Mouse (Mus musculus) embryonic facial prominence, embryonic 11.5 days (tissue): ENCODE measurements at regions not wholly inside any gene's neighbourhood (a gene's known extent, or its start where the extent isn't known, plus 50 kb on each side); places are given as distances from the start of the nearest gene placed in this dataset.

Source experiments
- ATAC-seq: fragments of 200-750 bp; cut with Nextera tagmentation; replicated peaks from 2 replicates; pipeline ENCODE4 v1.8.0; 2017; ENCODE audit warnings: low read depth; ENCODE audit not compliant: insufficient number of reproducible peaks, low FRiP score, low TSS enrichment
- DNase-seq: peaks from one replicate; pipeline ENCODE4 v3.0.0-alpha.2; 2015; ENCODE audit warnings: low spot score
- H3K27ac ChIP-seq: fragments of 300-500 bp; sonication (generic); replicated peaks from 2 replicates; pipeline ENCODE4 v1.5.1; 2014; ENCODE audit warnings: mild to moderate bottlenecking, low read depth, low read length, control low read depth
- H3K27me3 ChIP-seq: fragments of 300-500 bp; sonication (generic); 2 replicates; pipeline ENCODE4 v1.6.1; 2014; ENCODE audit warnings: mild to moderate bottlenecking, low read length, moderate library complexity, mixed read lengths; ENCODE audit not compliant: control insufficient read depth, insufficient read depth
- H3K36me3 ChIP-seq: fragments of 300-500 bp; sonication (generic); replicated peaks from 2 replicates; pipeline ENCODE4 v1.6.1; 2014; ENCODE audit warnings: low read depth, mild to moderate bottlenecking, low read length, moderate library complexity, mixed read lengths; ENCODE audit not compliant: control insufficient read depth, insufficient read depth
- H3K4me1 ChIP-seq: fragments of 300-500 bp; sonication (generic); 2 replicates; pipeline ENCODE4 v1.6.1; 2014; ENCODE audit warnings: low read length, mixed read lengths; ENCODE audit not compliant: control insufficient read depth, insufficient read depth
- H3K4me2 ChIP-seq: fragments of 300-500 bp; sonication (generic); 2 replicates; pipeline ENCODE4 v1.6.1; 2014; ENCODE audit warnings: low read depth, mild to moderate bottlenecking, control low read depth, low read length, moderate library complexity
- H3K4me3 ChIP-seq: fragments of 300-500 bp; sonication (generic); 2 replicates; pipeline ENCODE4 v1.5.1; 2014; ENCODE audit warnings: low read depth, low read length, control low read depth
- H3K9ac ChIP-seq: fragments of 300-500 bp; sonication (generic); replicated peaks from 2 replicates; pipeline ENCODE4 v1.6.1; 2014; ENCODE audit warnings: mild to moderate bottlenecking, control low read depth, low read length
- H3K9me3 ChIP-seq: fragments of 300-500 bp; sonication (generic); replicated peaks from 2 replicates; pipeline ENCODE4 v1.6.1; 2016; ENCODE audit warnings: mild to moderate bottlenecking, low read length, inconsistent platforms, mixed read lengths; ENCODE audit not compliant: control insufficient read depth
- WGBS: fragments of 180-500 bp; shearing (Covaris S2); extraction: QIAGEN DNeasy Blood & Tissue Kit; methylation state at CpG from one replicate; pipeline ENCODE4 v1.1.7; 2014; 5-methylcytosine and 5-hydroxymethylcytosine counted together

DNA sequence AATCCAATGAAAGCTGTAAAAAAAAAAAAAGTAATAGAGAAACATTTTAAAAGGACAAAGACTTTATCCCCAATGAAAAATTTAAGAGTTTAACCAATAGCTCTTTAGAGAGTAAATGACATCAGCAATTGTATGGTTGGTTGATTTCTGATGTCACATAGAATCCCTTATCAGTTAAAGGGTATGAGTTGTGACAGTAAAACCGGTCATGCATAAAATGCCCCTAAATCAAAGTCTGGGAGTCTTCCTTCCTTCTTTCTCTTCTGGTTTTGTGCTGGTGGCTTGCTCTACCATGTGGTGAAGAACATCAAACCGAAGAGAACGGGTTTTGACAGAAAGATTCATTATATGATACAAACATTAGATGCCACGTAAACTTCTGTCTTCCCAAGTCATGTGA is 159.3 kb upstream of the Dnajc24 start:
- DNase-seq (no peak), ATAC-seq (no peak)
- Histone ChIP-seq H3K27ac (no peak overlapping the region), H3K4me1 (no peaks in the 10 kb centered on the region), H3K4me3 (no peak overlapping the region), H3K9ac (no peak overlapping the region), H3K4me2 (no peak overlapping the region), H3K36me3 (no peaks in the 10 kb centered on the region), H3K9me3 (no peaks in the 10 kb centered on the region), H3K27me3 (no peaks in the 10 kb centered on the region)
- WGBS = 72% methylated on average over 4 of the region's 4 CpGs

DNA sequence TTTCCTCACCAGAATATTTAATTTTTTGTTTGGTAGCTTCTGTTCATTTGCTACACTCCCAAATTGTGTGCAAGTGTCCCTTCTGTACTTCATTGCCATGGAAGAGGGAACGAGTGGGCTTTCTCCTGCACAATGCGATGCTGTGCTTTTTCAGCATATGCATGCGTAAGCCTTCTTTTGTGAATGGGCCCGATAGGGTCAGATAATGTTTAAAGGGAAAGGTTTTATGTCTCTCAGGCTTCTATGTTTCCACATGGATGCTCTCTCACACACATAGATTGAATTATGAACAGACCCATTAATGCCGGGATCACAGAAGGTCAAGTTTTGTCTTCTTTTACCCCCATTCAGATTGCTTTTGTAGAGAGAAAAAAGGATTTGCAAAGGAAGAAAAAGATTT is 158.5 kb upstream of the Dnajc24 start:
- 80% methylated on average over 5 of the region's 5 CpGs for WGBS
- Histone ChIP-seq H3K27ac (no peak overlapping the region), H3K4me1 (no peaks in the 10 kb centered on the region), H3K4me3 (no peak overlapping the region), H3K27me3 (no peaks in the 10 kb centered on the region), H3K4me2 (no peak overlapping the region), H3K9me3 (no peaks in the 10 kb centered on the region), H3K36me3 (no peaks in the 10 kb centered on the region), H3K9ac (no peak overlapping the region)
- no peak for DNase-seq
- no peak for ATAC-seq

DNA sequence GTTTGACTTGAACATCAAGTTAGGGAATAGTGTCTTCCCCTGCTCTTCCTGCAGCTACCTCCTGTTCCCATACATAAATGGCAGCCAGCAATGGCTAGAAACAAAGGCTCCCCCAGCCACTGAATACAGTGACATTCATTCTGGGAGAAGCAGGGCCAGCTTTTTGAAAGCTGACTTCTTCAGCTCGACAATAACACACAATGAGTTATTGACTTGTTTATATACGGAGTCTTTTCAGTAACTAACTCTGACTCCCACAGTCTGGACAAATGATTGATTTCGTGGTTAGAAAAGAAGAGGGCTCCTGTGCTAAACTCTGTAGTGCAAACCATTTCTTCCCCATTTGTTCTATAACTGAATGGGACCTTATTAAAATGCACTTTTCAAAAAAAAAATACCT is 146.4 kb upstream of the Dnajc24 start:
- no peaks in the 10 kb centered on the region for H3K27me3 ChIP-seq
- H3K9ac ChIP-seq = no peak overlapping the region
- no peak for DNase-seq
- ATAC-seq = no peak
- H3K4me3 ChIP-seq = no peak overlapping the region
- H3K9me3 ChIP-seq = no peaks in the 10 kb centered on the region
- no peaks in the 10 kb centered on the region for H3K4me1 ChIP-seq
- WGBS = 55% methylated on average over 3 of the region's 3 CpGs
- H3K4me2 ChIP-seq = no peak overlapping the region
- H3K36me3 ChIP-seq = no peaks in the 10 kb centered on the region
- no peak overlapping the region for H3K27ac ChIP-seq

DNA sequence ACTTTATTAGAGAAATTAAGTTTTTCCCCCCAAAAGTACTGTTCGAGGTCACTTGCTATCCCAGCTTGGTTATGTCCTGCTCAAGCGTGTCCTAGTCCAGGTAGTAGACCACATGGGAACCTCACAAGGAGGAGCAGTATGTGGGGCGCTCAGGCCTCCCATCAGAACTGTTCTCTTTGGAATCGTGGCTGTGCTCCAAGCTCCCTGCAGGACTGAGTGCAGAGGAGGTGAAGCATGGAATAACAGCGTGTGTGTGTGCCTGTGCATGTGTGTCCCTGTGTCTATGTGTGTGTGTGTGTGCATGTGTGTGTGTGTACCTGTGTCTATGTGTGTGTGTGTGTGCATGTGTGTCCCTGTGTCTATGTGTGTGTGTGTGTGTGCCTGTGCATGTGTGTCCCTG is 137.6 kb upstream of the Dnajc24 start:
- ATAC-seq = no peak
- 92% methylated on average over 5 of the region's 5 CpGs for WGBS
- no peak overlapping the region for H3K4me3 ChIP-seq
- H3K36me3 ChIP-seq = no peaks in the 10 kb centered on the region
- no peak overlapping the region for H3K9ac ChIP-seq
- H3K27ac ChIP-seq = no peak overlapping the region
- no peaks in the 10 kb centered on the region for H3K4me1 ChIP-seq
- no peaks in the 10 kb centered on the region for H3K9me3 ChIP-seq
- no peak for DNase-seq
- H3K4me2 ChIP-seq = no peak overlapping the region
- H3K27me3 ChIP-seq = no peaks in the 10 kb centered on the region

DNA sequence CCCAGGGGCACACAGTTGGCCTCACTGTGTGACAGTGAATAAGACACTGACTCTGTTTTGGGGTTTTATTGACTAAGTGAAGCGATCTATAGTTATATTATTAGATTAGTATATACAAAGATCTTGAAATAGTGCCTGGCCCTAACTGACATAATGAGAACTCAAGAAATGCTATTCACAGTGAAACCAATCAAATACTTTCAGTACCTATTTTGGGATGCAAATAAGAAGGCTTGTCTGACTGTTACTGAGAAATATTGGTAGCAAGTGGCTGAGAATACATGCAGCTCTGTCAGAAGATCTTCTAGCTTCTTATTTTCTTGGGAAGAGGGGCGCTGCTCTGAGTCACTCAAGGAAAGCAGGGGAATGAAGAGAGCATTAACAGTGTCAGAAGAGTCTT is 97.7 kb upstream of the Dnajc24 start:
- no peak for ATAC-seq
- Histone ChIP-seq H3K36me3 (no peaks in the 10 kb centered on the region), H3K9me3 (no peaks in the 10 kb centered on the region), H3K27ac (no peak overlapping the region), H3K4me2 (no peak overlapping the region), H3K9ac (no peak overlapping the region), H3K4me3 (no peak overlapping the region), H3K4me1 (no peaks in the 10 kb centered on the region), H3K27me3 (no peaks in the 10 kb centered on the region)
- WGBS = 90% methylated on average over 2 of the region's 2 CpGs
- DNase-seq = no peak

DNA sequence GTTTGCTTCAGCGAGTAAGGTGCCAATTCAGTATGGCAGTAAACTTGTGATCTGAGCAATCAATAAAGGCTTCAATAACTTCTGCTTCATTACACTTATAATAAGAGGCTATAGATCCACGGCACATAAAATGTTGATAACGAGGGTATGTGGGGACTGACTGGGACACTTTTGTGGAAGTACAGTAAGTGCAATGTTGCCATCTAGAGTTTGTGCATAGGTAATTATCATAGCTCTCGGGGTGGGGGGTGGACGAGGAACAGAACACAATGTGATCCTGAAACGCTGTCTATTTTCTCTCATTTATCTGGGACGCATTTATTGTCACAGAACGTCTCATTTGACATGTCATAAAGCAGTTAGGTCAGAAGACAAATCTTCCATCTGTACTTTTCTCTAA is 82.8 kb upstream of the Dnajc24 start:
- Histone ChIP-seq H3K27ac (no peak overlapping the region), H3K9me3 (no peaks in the 10 kb centered on the region), H3K4me3 (no peak overlapping the region), H3K4me1 (no peaks in the 10 kb centered on the region), H3K36me3 (no peaks in the 10 kb centered on the region), H3K4me2 (no peak overlapping the region), H3K9ac (no peak overlapping the region), H3K27me3 (no peaks in the 10 kb centered on the region)
- no peak for ATAC-seq
- WGBS = 67% methylated on average over 8 of the region's 8 CpGs
- no peak for DNase-seq

DNA sequence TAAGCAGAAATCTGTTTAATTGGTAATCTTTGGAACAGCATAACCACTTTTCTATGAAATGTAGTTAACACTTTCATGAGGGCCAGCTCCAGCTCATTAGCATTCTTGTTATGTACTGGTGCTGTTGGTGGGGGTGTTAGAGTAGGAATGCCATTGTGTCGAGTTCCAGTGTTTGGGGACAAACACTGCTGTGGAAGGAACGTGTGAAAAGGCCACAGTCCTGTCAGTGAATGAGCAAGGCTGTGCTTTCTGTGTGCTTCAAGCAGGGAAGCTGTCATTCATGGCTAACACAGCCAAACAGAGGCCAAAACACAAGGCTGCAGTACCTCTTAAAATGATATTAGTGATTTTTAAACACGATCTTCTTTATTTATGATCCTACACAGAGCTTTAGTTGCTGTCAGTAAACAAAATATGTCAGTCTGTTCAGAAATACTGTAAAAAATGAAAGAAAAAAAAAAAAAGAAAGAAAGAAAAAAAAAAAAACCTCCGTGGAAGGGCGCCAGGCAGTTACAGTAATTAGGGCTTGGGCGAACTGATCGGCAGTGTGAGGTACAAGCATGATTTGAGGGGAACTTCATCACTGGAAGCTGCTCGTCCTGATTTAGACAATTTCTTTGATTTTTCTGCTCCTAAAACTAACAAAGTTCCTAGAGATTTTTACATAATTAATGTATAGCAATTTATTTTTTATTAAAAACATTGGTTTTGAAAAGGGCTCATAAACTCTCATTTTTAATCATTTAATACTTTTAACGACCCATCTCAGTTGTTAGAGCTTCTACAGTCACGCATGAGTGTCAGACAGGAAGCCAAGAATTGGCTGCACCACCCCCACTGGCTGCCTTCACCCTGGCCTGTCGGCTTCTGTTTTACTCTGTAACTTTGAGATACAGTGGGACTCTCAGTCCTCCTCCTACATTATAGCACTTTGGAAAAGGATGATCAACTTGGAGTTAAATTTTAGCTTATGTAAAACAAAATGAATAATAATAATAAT is 80.8 kb upstream of the Dnajc24 start:
- DNase-seq (peak; percentile 33), ATAC-seq (peak; percentile 61; the same call in 1 of the 2 replicates)
- no peak overlapping the region for H3K4me2 ChIP-seq
- no peaks in the 10 kb centered on the region for H3K9me3 ChIP-seq
- no peak overlapping the region for H3K27ac ChIP-seq
- H3K9ac ChIP-seq = no peak overlapping the region
- no peak overlapping the region for H3K4me3 ChIP-seq
- no peaks in the 10 kb centered on the region for H3K4me1 ChIP-seq
- H3K27me3 ChIP-seq = no peaks in the 10 kb centered on the region
- no peaks in the 10 kb centered on the region for H3K36me3 ChIP-seq
- WGBS = 23% methylated on average over 11 of the region's 11 CpGs

DNA sequence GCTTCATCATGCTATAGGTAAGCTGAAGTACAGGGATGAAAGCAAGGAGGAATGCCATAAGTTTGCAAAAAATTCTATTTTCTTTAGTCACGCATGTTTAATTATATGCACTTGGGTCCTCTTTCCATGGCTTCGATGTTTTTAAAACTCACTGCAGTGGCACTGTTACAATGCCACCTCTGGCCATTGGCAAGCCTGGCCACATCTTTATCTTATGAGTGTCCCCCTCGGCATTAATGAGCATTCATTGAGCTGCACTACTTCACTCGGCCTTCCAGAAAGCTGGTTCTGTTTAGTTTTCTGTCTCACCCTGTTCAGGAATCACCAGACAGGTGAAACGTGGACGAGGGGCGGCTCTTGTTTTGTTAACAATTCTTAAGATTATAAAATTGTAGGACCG is 79.7 kb upstream of the Dnajc24 start:
- no peak for DNase-seq
- ATAC-seq = no peak
- H3K4me3 ChIP-seq = no peak overlapping the region
- H3K9ac ChIP-seq = no peak overlapping the region
- no peak overlapping the region for H3K4me2 ChIP-seq
- no peaks in the 10 kb centered on the region for H3K4me1 ChIP-seq
- no peaks in the 10 kb centered on the region for H3K36me3 ChIP-seq
- no peaks in the 10 kb centered on the region for H3K9me3 ChIP-seq
- H3K27ac ChIP-seq = no peak overlapping the region
- 59% methylated on average over 8 of the region's 8 CpGs for WGBS
- no peaks in the 10 kb centered on the region for H3K27me3 ChIP-seq
